Mouse (Mus musculus) ES-E14 (cell line): ENCODE results near the gene E330034G19Rik.

ENCODE experiments used
- CHD2 ChIP-seq: IDR thresholded peaks from 2 replicates; pipeline ENCODE4 v1.6.1; 2014; ENCODE audit warnings: mild to moderate bottlenecking, low read depth, low read length, inconsistent platforms
- HCFC1 ChIP-seq: IDR thresholded peaks from 2 replicates; pipeline ENCODE4 v1.6.1; 2012; ENCODE audit warnings: low read length, inconsistent platforms, borderline replicate concordance; ENCODE audit not compliant: insufficient read depth
- MAFK ChIP-seq: IDR thresholded peaks from 2 replicates; pipeline ENCODE4 v1.6.1; 2014; ENCODE audit warnings: mild to moderate bottlenecking, low read depth, low read length, inconsistent platforms; ENCODE audit not compliant: insufficient read depth
- ZC3H11A ChIP-seq: IDR thresholded peaks from 2 replicates; pipeline ENCODE4 v1.6.1; 2012; ENCODE audit warnings: low read depth, mild to moderate bottlenecking, inconsistent platforms, low read length, borderline replicate concordance
- ZNF384 ChIP-seq: IDR thresholded peaks from 2 replicates; pipeline ENCODE4 v1.6.1; 2012; ENCODE audit warnings: low read depth, low read length, inconsistent platforms

GRCm38 (mm10) chr14:24293631-24294030 lies 617 bp downstream of the E330034G19Rik start:
- no peak for TF ChIP-seq ZNF384
- no peak for TF ChIP-seq CHD2
- TF ChIP-seq HCFC1, result no peak
- no peak for TF ChIP-seq MAFK
- no peak for TF ChIP-seq ZC3H11A
